ENCODE assay signal across 22 mouse cellular contexts in the genomic region with DNA sequence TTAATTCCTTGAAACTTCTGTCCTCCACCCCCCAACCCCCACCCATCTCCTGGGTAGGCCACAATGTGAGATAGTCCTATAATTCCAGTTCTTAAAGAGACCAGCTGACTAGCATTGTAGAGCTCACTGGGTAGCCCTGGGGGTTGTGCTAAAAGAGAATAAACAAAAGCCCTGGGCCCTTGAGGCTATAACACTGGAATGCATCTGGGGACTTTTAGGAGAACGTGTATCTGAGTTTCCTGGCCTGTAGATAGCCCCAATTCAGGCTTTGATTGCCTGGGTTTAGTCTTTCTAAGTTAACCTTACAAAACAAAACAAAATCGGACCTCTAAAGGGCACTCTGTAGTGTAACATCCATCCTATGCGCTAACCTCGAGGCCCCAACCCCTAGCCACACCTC.
"Had no signal": no experiment of that assay in that cellular context is flagged by ENCODE, and none has a peak within 500 bp of the region (broad histone marks: within the 10 kb centered on the region; RNA-seq: fewer than 3 reads in every experiment).

No protein-coding gene starts in this region.

- ATAC-seq: hindbrain, postnatal 0 days; intestine, embryonic 16.5 days; liver, embryonic 12.5 days had no signal

- H3K27me3 ChIP-seq: heart, embryonic 12.5 days; hindbrain, embryonic 13.5 days; hindbrain, embryonic 15.5 days; limb, embryonic 15.5 days; liver, embryonic 12.5 days had no signal

- H3K9ac ChIP-seq: heart, embryonic 12.5 days; hindbrain, embryonic 13.5 days; hindbrain, embryonic 15.5 days; limb, embryonic 13.5 days; limb, embryonic 15.5 days; liver, embryonic 12.5 days; liver, embryonic 14.5 days had no signal

- H3K4me3 ChIP-seq: heart, embryonic 10.5 days; heart, embryonic 12.5 days; hindbrain, embryonic 13.5 days; hindbrain, embryonic 15.5 days; layer of hippocampus, adult 2 months; limb, embryonic 13.5 days; limb, embryonic 15.5 days; liver, embryonic 12.5 days had no signal

- H3K27ac ChIP-seq: heart, embryonic 10.5 days; hindbrain, embryonic 13.5 days; hindbrain, embryonic 15.5 days; hindbrain, postnatal 0 days; layer of hippocampus, adult 2 months; limb, embryonic 13.5 days; limb, embryonic 15.5 days; liver, embryonic 12.5 days; liver, embryonic 14.5 days had no signal

- H3K9me3 ChIP-seq: heart, embryonic 10.5 days; heart, embryonic 12.5 days; hindbrain, embryonic 13.5 days; hindbrain, embryonic 15.5 days; limb, embryonic 13.5 days; limb, embryonic 15.5 days; liver, embryonic 12.5 days had no signal

- H3K36me3 ChIP-seq: heart, embryonic 10.5 days; heart, embryonic 12.5 days; hindbrain, embryonic 13.5 days; hindbrain, embryonic 15.5 days; limb, embryonic 13.5 days; limb, embryonic 15.5 days; liver, embryonic 12.5 days had no signal

- DNase-seq: gastrocnemius, postnatal 14 days; gastrocnemius, postnatal 36 days; heart, adult 18-20 months; heart, postnatal 10 days; kidney, adult 11 months; kidney, adult 2 months; kidney, postnatal 10 days; kidney, postnatal 25 days; kidney, postnatal 4 days; layer of hippocampus, postnatal 36 days; left cerebral cortex, postnatal 4 days had no signal

- H3K4me1 ChIP-seq: heart, embryonic 10.5 days; heart, embryonic 12.5 days; hindbrain, embryonic 13.5 days; hindbrain, embryonic 15.5 days; limb, embryonic 13.5 days; limb, embryonic 15.5 days; liver, embryonic 12.5 days had no signal
